Mouse (Mus musculus) natural killer cell, adult 2 months (primary cell): ENCODE data around the gene Nck2.

Experiments
- DNase-seq, 2 experiments: peaks; one replicate each; pipeline ENCODE4 v3.0.0; 2022; ENCODE audit warnings: low spot score in 2 of 2

Gene Nck2

DNA sequence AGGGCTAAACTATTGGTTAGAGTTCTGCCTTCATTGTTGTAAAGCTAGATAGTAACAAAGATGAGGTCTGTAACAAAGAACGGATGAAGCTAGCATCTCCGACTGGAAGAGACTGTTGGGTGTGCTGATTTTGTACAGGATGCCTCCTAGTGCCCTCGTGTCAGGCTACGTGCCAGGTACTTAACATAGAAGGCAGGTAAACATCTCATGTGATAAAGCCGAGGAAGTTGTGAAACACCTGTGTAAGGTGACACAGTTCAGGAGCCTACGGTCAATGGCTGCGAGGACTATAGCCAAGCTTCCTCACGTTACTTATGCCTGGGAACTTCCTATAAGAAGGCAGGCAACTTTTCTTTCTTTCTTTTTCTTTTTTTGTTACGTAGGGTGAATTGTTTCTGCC, at the start of gene Nck2:
Gene Nck2 (plus strand): TSS at position 49 of the 400 bp plus-strand sequence.
- DNase-seq = no peak

DNA sequence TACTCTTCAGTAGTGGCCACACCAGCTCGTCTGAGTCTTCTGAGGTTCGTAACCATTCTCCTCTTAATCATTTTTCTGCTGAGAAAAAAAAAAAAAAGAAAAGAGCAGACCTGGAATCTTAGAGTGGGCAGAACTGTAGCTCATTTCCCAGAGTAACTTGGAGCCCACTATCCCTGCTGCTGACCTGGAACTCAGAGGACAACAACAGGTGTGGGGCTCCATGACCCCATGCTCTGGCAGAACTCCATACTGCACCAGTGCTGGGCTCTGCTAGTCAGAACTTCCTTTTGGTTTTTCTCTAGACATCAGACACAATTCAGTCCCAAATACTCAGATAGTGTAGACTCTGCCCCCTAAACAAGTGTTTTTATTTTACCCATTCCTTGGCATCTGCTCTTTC, 49.3 kb upstream of the Nck2 start:
- DNase-seq = no peak

DNA sequence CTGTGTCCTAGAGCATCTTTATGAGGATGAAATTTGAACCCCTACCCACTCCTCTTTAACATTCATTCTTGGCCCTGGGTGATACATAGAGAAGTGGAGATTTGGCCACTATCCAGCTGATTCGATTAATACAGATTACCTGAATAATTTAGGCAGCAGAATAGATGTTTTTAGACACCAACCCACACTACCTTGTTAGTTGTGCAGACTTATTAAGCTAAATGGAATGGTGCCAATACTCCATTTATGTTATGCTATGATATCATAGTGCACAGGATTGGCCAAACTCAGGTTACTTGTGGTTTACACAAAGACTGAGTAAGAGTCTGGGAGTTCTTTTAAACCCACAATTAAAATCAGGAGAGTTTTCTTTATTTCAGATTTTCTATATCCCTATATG, 48.6 kb upstream of the Nck2 start:
- no peak for DNase-seq

DNA sequence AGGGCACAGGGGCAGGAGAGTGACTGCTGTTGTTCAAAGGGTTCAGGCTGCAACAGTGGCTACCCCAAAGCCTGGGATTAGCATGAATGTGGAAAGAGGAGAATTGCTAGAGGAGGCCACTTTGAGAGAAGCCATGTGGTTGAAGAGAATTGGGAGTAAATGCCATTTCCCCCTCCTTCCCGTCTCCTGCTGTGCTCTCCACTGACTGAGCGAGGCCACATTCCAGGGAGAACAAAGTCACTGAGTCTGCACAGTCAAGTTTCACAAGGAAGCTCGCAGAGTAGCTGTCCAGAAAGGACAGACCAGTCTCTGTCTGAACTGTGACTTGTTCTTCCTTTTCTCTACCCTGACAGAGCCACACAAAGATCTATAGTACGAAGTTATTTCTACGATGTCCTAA, 47.9 kb upstream of the Nck2 start:
- DNase-seq = no peak

DNA sequence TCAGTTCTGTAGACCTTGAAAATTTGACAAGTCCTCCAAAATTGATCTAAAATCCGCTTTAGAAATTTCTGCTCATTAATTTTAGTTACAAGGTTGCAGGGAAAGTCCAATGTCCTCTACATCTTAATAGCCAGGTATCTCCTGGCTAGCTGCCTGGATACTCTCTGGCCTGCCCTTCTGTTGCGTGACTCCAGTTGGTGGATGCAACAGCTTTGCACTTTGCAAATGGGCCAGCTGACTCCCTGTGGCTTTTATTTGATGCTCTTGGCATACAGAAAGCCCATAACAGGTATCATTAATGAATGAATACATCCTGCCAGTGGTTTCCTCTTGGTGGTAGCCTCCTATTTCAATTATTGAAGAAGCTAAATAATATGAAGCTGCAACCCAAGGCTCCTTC, 47.3 kb upstream of the Nck2 start:
- no peak for DNase-seq

DNA sequence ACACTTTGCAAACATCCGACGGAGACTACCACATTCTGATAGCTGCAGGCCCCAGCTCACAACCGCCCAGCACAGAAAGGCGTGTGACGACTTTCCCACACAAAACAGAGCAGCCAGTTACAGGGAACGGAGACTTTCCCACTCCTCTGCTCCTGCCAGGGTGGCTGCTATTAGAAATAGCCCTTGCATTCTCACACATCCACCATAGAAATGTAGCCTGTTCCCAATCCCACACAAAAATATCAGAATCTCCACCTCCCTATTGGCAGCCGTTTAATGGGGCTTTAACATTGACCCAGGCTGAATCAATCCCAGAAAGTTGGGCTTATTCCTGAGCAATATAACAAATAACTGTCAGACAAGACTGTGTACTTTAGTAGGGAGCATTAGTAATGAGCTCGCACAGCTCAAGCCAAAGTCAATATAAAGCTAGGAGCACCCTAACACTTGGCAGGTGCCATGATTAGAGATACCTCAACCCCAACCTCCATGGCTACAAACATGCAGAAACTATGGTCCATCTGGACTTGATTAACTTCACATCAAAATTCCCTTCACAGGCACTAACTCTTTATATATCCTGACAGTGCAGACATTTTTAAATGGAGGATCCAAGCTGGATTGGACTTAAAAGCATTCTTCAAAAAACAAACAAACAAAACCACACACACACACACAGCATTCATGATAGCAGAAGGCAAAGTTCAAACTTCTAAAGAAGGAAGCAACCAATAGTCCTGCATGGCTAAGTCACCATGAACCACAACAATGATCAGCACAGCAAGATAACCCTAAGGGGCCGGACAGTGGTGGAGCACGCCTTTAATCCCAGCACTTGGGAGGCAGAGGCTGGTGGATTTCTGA, 45.4 kb upstream of the Nck2 start:
- no peak for DNase-seq

DNA sequence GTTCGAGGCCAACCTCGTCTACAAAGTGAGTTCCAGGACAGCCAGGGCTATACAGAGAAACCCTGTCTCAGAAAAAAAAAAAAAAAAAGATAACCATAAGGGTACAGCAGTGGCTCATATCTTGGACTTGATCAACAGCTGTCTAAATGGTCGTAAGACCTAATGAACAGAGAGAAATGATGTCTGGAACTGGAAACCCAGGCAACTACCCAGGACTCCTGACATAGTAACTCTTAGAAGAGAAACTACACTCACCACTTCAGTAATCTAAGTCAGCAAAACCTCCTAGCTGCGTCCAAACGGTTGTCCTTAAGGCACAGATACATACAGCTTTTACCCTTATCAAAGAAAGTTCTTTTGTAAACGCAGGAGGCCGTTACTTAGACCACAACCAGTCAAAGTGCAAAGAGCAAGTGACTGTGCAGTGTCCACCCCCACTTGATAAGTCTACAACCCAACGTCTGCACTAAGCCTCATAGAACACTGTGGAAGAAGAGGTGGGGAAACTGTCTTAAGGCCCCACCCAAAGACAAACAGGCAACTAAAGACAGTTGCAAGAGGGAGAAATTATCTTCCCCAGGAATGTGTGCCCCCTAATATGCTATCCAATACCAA, 44.7 kb upstream of the Nck2 start:
- no peak for DNase-seq

DNA sequence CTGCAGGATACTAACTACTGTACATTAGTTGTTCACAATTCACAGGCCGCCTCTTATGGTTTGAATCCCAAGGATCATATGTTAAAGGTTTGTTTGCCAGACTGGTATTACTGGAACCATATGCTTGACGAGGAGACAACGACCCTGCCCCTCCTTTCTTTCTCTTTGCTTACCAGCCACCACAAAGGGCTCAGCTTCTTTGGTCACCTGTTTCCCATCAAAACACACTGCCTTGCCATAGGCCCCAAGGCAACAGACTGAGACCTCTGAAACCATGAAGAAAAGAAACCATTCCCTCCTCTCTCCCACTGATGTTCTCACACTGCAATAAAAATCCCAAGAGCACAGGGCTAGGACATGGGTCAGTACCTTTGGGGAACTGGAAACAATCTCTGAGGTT, 43.7 kb upstream of the Nck2 start:
- DNase-seq = no peak

DNA sequence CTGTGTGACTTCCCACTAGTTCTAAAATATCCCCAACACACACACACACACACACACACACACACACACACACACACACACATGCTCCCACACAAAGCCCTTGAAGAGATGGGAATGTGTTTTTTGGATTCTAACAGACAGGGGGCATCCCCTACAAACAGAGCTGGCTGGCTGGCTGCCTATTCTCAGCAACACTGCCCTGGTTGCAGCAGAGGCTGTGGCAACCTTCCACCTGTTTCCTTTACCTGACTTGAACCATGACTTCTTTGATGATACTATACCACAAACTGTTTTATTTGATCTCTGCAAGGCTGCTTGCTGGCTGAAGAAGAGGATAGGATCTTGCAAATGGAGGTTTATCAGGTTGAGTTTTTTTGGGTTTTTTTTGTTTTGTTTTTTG, 41.0 kb upstream of the Nck2 start:
- DNase-seq = peak in 1 of 2 experiments; percentile 4

DNA sequence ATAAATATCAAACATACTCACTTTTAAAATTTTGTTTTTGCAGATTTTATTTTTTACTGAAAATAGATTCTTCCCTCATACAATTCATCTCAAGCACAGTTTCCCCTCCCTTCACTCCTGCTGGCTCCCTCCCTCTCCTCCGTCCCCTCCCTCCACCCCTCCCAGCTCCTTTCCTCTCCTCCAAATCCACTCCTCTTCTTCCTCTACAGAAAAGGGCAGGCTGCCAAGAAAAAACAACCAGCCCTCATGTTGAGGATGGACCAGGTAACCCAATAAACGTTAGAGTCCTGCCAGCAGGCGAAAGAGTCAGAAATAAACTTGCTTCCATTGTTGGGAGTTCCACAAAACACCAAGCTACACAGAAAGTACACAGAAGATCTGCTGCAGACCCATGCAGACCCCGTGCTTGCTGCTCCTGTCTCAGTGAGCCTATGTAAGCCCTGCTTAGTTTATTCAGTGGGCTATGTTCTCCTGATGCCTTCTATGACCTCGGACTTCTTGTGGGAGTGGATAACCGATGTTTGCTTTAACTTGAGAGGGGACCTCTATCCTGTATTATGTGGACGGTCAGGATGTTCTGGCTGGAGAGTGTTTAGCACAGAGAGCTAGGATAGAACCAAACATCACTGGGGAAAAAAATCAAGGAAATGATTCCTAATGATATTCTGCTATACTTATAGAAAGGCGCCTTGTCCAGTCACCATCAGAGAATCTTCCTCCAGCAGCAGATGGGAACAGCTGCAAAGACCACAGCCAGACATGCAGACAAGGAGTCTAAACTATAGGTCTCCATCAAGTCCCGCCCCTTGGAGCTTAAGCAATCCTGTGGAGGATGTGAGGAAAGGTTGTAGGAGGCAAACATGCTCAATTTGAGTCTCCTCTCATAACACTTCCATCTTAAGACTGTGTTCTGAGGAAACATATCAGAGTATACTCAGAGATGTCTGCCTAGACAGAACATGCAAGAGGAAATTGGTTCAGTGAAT, 39.4 kb upstream of the Nck2 start:
- no peak for DNase-seq

DNA sequence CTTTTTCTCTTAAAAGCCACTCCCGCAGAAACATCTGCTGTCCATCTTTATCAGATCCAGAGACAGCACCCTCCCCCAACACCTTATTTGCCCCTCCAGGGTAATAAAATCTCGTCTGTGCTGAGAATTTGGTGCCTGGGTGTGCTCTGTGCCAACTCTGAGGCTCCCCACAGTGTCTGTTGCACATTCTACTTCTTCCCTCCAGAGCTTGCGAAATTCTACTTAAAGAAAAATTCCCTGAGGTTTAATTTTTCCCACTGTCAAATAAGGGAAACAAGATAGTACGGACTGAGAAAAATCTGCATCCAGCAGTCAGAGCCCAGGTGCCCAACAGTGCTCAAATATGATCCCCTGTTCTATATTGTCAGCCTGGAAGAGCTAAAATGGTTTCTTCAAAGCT, 35.4 kb upstream of the Nck2 start:
- no peak for DNase-seq

DNA sequence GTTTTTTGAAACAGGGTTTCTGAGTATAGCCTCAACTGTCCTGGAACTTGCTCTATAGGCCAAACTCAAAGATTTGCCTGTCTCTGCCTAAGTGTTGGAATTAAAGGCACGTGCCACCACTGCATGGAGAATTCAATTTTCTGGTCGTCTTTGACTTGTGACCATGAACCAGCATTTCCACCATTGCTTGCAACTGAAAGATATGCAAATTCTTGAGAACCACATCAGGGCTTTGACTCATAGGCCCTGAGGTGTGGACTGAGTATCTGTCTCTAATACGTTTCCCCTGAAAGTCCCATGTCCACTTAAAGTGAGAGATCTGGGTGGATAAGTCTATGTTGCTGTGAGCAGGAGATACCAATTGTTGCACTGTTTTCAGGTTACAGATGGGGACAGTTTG, 31.6 kb upstream of the Nck2 start:
- DNase-seq = no peak

DNA sequence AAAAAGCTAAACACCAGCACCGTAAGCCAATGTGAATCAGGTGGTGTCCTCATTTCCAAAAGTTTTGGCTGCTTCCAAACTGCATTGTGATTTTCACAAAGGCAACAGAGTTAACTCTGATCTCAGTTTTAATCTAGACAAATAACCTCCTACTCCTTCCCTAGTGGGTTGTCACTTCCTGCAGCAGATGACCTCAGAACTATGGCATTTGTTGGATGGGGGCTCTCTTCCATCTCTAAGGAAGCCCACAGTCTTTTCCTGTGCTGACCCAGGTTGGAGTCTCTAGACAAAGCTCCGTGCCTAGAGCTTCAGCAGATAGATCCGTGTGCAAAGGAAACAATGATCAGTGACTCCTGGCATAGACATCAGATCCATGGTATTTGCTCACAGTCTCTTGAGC, 31.1 kb upstream of the Nck2 start:
- no peak for DNase-seq

DNA sequence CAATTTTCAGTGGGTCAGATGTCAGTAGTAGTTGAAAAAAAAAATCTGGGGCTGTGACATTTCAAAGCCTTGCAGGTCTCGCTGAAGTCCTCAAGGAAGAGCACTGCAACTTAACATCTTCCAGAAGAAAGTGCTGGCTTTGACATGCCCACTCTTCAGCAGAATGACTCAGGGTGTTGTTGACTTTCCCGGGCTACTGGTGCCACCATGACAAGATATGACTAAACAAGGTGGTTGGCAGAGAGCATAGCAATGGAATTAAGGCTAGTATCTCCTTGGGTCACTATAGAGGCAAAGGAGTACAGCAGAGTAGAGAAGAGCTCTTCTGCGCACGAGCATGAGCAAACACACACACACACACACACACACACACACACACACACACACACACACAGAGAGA, 30.6 kb upstream of the Nck2 start:
- DNase-seq = no peak

DNA sequence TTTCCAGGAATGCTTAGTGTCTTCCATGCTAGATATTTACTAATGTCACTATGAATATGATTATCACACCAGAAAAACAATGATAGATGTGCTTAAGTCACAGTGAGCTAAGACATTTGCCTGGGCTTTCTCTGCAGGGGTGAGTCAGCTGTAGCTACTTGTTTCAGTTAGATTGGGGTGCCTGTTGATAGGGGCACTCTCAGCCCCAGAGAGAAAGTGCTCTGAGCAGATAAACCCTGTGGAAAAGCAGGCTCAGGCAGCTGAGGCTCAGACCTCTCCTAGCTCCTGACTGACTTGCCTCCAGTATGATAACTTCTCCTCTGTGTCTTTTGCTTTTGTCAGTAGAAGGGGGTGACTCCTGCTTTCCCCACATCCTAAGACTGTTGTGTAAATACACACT, 30.2 kb upstream of the Nck2 start:
- no peak for DNase-seq

DNA sequence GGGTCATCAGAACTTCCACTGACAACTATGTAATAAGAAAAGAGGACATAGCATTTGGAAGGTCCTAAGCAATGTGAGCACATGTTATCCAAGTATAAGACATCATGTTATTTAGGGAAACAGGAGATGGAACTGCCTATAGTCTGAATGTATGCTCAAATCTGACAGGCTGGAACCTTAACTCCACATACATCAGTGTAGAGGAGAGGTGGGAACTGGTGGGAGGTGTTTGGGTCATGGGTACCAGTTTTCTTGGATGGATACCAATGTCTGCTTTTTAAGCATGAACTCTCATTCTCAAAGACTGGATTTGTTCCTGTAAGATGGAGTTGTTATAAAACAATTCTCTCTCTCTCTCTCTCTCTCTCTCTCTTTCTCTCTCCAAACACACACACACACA, 29.4 kb upstream of the Nck2 start:
- DNase-seq = no peak

DNA sequence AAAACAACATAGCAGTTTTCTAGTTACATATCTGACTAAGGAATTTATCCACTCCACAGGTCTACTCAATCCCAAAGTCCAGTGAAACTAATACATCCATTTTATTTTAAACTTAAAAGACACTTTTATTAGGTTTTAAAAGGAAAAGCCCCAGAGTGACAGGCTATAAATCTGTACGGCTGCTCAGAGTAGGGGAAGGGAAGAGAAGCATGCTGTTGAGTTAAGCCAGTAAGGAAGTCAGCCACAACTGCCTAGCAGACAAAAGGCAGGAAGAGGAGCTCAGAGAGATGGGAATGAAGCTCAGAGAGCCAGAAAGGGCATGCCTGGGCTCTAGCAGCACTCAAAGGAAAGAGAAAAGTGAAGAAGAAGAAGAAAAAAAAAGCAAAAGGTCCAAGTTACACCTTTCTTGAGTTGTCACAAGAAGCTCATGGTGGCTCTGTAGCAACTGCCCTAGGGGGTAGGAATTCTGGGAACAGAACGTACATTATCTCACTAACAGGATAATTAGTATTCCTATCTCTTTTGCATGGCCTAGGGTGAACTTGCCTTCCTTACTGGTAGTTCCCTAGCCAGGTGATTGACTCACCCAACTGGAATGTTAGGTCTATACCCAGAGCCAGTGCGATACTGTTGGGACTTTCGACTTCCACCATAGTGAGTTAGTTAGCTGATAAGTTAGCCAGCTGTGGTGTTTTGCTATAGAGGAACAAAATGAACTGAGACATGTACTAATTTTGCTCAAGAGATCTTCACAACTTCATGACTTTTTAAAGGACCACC, 21.2 kb upstream of the Nck2 start:
- DNase-seq = no peak

DNA sequence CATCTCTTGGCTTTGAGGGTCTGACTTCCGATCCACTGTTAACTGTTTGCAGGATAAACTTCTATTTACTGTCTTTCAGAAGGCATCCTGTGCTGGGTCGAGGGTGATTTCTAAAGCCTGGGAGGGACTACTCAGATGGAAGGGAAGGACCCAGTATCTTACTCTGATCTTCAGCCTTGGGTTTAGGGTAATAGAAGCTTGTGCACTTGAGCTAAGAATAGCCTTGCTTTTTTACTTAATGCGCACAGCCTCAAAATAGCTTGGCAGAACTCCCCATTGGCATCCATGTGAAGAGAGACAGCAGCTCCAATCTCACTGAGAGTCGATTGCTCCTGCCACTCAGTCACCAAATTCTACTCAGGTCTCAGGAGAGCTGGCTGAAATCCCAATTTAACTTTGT, 17.9 kb upstream of the Nck2 start:
- DNase-seq = no peak

DNA sequence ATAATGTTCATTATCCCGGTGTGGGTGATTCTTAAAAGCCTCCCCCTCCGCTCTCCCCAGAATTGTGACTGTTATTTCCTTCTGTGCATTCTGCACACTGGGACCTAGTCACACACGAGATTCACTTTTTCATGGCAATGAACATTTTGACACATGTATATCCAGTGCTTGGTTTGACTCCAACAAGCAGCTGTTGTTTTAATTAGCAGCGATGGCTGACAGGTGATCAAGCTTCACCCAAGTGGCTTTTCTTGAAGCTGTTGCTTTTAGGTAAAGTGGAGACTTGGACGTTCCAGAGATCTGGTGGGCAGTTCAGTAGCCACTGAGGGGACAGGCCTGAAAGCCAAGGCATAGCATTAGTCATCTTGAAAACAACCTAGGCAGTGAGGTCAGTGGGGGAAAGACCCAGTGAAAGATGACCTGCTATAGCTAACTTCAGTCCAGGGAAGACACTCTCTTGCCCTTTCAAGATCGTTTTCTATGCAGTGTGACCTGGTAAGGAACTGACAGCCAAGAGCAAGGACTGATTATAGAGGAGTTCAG, 17.3 kb upstream of the Nck2 start:
- DNase-seq = no peak

DNA sequence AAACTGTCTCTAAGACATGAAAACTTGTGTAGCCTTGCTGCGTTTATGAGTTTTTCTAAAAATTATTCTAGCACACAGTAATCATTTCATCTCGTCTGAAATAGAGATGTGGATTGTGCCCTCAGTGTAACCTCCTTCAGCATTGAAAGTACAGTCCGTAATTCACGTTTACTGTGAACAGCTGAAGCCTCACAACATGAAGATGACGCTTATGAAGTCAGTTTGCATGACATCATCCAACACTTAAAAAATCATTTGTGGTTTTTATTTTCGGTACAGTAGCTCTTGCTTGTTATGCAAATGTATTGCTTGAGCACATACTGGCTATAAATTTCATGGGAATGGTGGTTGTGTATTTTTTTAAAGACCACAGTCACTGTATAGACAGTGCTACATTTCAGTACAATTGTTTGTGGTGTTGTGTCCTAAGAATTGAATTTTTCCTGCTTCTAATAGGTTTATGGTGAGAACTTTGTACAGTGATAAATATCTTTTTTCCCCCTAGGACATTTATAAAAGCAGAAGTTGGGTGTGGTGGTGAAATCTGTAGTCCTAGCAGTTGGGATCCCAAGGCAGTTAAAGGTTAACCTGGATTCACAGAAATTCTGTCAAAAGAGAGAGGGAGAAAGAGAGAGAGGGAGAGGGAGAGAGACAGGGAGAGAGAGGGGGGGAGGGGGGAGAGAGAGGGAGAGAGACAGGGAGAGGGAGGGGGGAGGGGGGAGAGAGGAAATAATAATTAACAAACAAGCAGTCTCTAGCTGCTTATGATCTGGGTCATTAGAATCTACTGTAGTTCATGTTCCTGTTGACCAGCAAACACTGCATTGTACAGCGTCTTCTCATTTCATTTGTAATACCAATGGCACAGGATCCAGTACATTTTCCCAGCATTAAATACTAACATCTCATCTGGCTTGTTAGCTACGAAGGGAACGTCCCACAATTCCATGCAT, 14.2 kb upstream of the Nck2 start:
- DNase-seq = no peak
